Mouse (Mus musculus): ENCODE measurements around the gene Nipa2. TPM values are rescaled to one million over a fixed set of nuclear protein-coding genes. Genes with fewer than 3 reads are reported as not detected.
A peak's percentile ranks its signal among the peaks of the same experiment; 100 is the strongest.

Gene Nipa2
- polyA plus RNA-seq (2015; fragmentation: Nextera tagmentation; extraction: Ambion mirVana) = 41.6 and 43.4 TPM in 2 replicates

GRCm38 (mm10) chr7:55962004-55962908, at the start of gene Nipa2:
Gene Nipa2 (minus strand): TSS chr7:55962476.
- H3K9me3 ChIP-seq (replicated peaks; ENCODE audit: low read length) = no peaks in the 10 kb centered on the region
- H3K4me1 ChIP-seq (replicated peaks; ENCODE audit: insufficient read depth, low read length) = no peaks in the 10 kb centered on the region
- no peaks in the 10 kb centered on the region for H3K36me3 ChIP-seq (ENCODE audit: insufficient read depth, low read length)
- ATAC-seq (replicated peaks; ENCODE audit: low FRiP score, low read depth) (peak; percentile 98), DNase-seq (ENCODE audit: low spot score) (peak; percentile 95)
- no peak for TF ChIP-seq CTCF (IDR thresholded peaks at IDR 0.05; ENCODE audit: low read depth)
- H3K9ac ChIP-seq (ENCODE audit: low read depth, low read length) = peak within 1 kb of the TSS; percentile 93
- H3K27ac ChIP-seq = peak within 1 kb of the TSS; percentile 97
- under 1% methylated on average over 65 of the region's 70 CpGs for WGBS
- peak within 1 kb of the TSS; percentile 92 for H3K4me3 ChIP-seq (replicated peaks; ENCODE audit: low read depth, low read length)
- no peaks in the 10 kb centered on the region for H3K27me3 ChIP-seq (ENCODE audit: insufficient read depth, low read length)
- peak within 1 kb of the TSS; percentile 79 for H3K4me2 ChIP-seq (ENCODE audit: low read length)

GRCm38 (mm10) chr7:56011018-56011333, 48.7 kb upstream of the Nipa2 start:
- Histone ChIP-seq H3K27ac (no peak overlapping the region), H3K36me3 (ENCODE audit: insufficient read depth, low read length) (no peaks in the 10 kb centered on the region), H3K4me1 (replicated peaks; ENCODE audit: insufficient read depth, low read length) (no peaks in the 10 kb centered on the region), H3K4me3 (replicated peaks; ENCODE audit: low read depth, low read length) (no peak overlapping the region), H3K9ac (ENCODE audit: low read depth, low read length) (no peak overlapping the region), H3K27me3 (ENCODE audit: insufficient read depth, low read length) (no peaks in the 10 kb centered on the region), H3K4me2 (ENCODE audit: low read length) (no peak overlapping the region), H3K9me3 (replicated peaks; ENCODE audit: low read length) (no peaks in the 10 kb centered on the region)
- DNase-seq (ENCODE audit: low spot score) (no peak), ATAC-seq (replicated peaks; ENCODE audit: low FRiP score, low read depth) (no peak)
- no peak for TF ChIP-seq CTCF (IDR thresholded peaks at IDR 0.05; ENCODE audit: low read depth)

GRCm38 (mm10) chr7:56010318-56011017, 48.2 kb upstream of the Nipa2 start:
- no peak for TF ChIP-seq CTCF (IDR thresholded peaks at IDR 0.05; ENCODE audit: low read depth)
- H3K36me3 ChIP-seq (ENCODE audit: insufficient read depth, low read length) = no peaks in the 10 kb centered on the region
- H3K9me3 ChIP-seq (replicated peaks; ENCODE audit: low read length) = no peaks in the 10 kb centered on the region
- DNase-seq (ENCODE audit: low spot score) = no peak
- H3K4me2 ChIP-seq (ENCODE audit: low read length) = no peak overlapping the region
- no peak overlapping the region for H3K9ac ChIP-seq (ENCODE audit: low read depth, low read length)
- H3K4me1 ChIP-seq (replicated peaks; ENCODE audit: insufficient read depth, low read length) = no peaks in the 10 kb centered on the region
- no peaks in the 10 kb centered on the region for H3K27me3 ChIP-seq (ENCODE audit: insufficient read depth, low read length)
- no peak overlapping the region for H3K4me3 ChIP-seq (replicated peaks; ENCODE audit: low read depth, low read length)
- 81% methylated on average over 4 of the region's 4 CpGs for WGBS
- no peak for ATAC-seq (replicated peaks; ENCODE audit: low FRiP score, low read depth)
- H3K27ac ChIP-seq = no peak overlapping the region

GRCm38 (mm10) chr7:55998997-55999396, 36.7 kb upstream of the Nipa2 start:
- H3K4me1 ChIP-seq (replicated peaks; ENCODE audit: insufficient read depth, low read length) = no peaks in the 10 kb centered on the region
- no peak overlapping the region for H3K27ac ChIP-seq
- DNase-seq (ENCODE audit: low spot score) = no peak
- H3K4me3 ChIP-seq (replicated peaks; ENCODE audit: low read depth, low read length) = no peak overlapping the region
- H3K9ac ChIP-seq (ENCODE audit: low read depth, low read length) = no peak overlapping the region
- no peaks in the 10 kb centered on the region for H3K36me3 ChIP-seq (ENCODE audit: insufficient read depth, low read length)
- no peak for ATAC-seq (replicated peaks; ENCODE audit: low FRiP score, low read depth)
- 21% methylated on average over 3 of the region's 4 CpGs for WGBS
- TF ChIP-seq CTCF (IDR thresholded peaks at IDR 0.05; ENCODE audit: low read depth) = no peak
- no peaks in the 10 kb centered on the region for H3K27me3 ChIP-seq (ENCODE audit: insufficient read depth, low read length)
- no peak overlapping the region for H3K4me2 ChIP-seq (ENCODE audit: low read length)
- H3K9me3 ChIP-seq (replicated peaks; ENCODE audit: low read length) = no peaks in the 10 kb centered on the region

GRCm38 (mm10) chr7:55995013-55995412, 32.7 kb upstream of the Nipa2 start:
- 57% methylated on average over 4 of the region's 4 CpGs for whole genome bisulfite sequencing
- no peak overlapping the region for H3K27ac ChIP-seq
- H3K4me2 ChIP-seq (ENCODE audit: low read length) = no peak overlapping the region
- no peak for DNase-seq (ENCODE audit: low spot score)
- H3K9ac ChIP-seq (ENCODE audit: low read depth, low read length) = no peak overlapping the region
- no peak for ATAC-seq (replicated peaks; ENCODE audit: low FRiP score, low read depth)
- no peaks in the 10 kb centered on the region for H3K36me3 ChIP-seq (ENCODE audit: insufficient read depth, low read length)
- H3K4me1 ChIP-seq (replicated peaks; ENCODE audit: insufficient read depth, low read length) = no peaks in the 10 kb centered on the region
- no peaks in the 10 kb centered on the region for H3K27me3 ChIP-seq (ENCODE audit: insufficient read depth, low read length)
- no peak overlapping the region for H3K4me3 ChIP-seq (replicated peaks; ENCODE audit: low read depth, low read length)
- H3K9me3 ChIP-seq (replicated peaks; ENCODE audit: low read length) = no peaks in the 10 kb centered on the region
- TF ChIP-seq CTCF (IDR thresholded peaks at IDR 0.05; ENCODE audit: low read depth) = no peak

- Histone ChIP-seq H3K9me3 (replicated peaks; ENCODE audit: low read length) (no peaks in the 10 kb centered on the region), H3K36me3 (ENCODE audit: insufficient read depth, low read length) (no peaks in the 10 kb centered on the region), H3K4me2 (ENCODE audit: low read length) (no peak overlapping the region), H3K9ac (ENCODE audit: low read depth, low read length) (no peak overlapping the region), H3K27ac (no peak overlapping the region), H3K4me3 (replicated peaks; ENCODE audit: low read depth, low read length) (no peak overlapping the region), H3K4me1 (replicated peaks; ENCODE audit: insufficient read depth, low read length) (no peaks in the 10 kb centered on the region), H3K27me3 (ENCODE audit: insufficient read depth, low read length) (no peaks in the 10 kb centered on the region)
- 89% methylated on average over 7 of the region's 7 CpGs for WGBS
- DNase-seq (ENCODE audit: low spot score) (no peak), ATAC-seq (replicated peaks; ENCODE audit: low FRiP score, low read depth) (no peak)
- no peak for TF ChIP-seq CTCF (IDR thresholded peaks at IDR 0.05; ENCODE audit: low read depth)
Observed at GRCm38 (mm10) chr7:55991858-55992257, 29.6 kb upstream of the Nipa2 start.

Measured in kidney, postnatal 0 days (tissue).